Mouse (Mus musculus) heart, adult 2 months (tissue): ENCODE measurements around the gene Abcb10.

Source experiments
- CTCF ChIP-seq: fragments of 200-600 bp; IDR thresholded peaks from 2 replicates; pipeline ENCODE4 v1.8.1; 2022; ENCODE audit warnings: antibody characterized with exemption, mild to moderate bottlenecking, moderate library complexity
- EP300 ChIP-seq: fragments of 200-500 bp; IDR thresholded peaks from 2 replicates; pipeline ENCODE4 v1.6.1; 2011; ENCODE audit warnings: low read depth, low read length, control low read depth; ENCODE audit not compliant: insufficient read depth
- POLR2A ChIP-seq: fragments of 200-500 bp; IDR thresholded peaks from 2 replicates; pipeline ENCODE4 v1.6.1; 2011; ENCODE audit warnings: mild to moderate bottlenecking, low read depth, low read length, control low read depth; ENCODE audit not compliant: insufficient read depth

DNA sequence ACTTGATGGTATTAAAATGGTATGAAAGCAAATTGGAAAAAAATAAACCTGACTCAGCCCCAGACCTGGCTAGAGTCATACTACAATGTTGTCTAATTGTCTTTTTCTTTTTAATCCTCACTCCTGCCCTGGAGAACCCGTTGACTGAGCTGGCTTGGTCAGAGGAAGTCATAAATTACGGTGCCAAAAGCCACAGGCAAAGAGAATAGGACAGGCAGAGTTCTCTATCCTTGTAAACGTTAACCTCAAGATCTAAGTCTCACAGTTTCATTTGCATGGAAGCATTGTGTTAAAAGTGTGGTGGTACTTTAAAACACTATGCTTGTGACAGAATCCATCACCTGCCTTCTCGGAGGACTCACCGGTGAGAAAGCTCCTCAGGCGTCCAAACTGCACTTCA, 24.9 kb upstream of the Abcb10 start:
- TF ChIP-seq POLR2A (no peak), EP300 (no peak), CTCF (no peak)
